Mouse (Mus musculus) cerebellum, adult 11-12 months (tissue): ENCODE measurements at regions not wholly inside any gene's neighbourhood (a gene's known extent, or its start where the extent isn't known, plus 50 kb on each side); places are given as distances from the start of the nearest gene placed in this dataset.

Experiments used
- DNase-seq: peaks from one replicate; pipeline ENCODE4 v3.0.0; 2022

DNA sequence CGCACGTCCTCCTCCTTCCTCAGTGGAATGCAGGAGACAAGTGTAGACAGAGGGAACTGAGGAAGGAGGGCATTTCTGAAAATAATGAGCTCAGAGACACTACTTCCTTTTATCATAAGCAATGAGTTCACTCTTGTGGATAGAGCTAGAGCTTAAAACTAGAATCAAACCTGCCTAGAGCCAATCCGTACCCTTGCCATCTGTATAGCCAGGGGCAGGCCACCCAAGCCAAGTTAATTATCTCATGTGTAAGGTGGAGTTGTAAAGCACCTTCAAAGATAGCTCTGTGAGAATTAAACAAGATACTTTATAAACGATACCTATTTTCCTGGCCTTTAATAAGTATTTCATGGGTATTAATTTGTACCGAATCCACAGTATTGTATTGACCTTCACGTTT lies 113.4 kb upstream of the Sptlc3 start:
- peak; percentile 34 for DNase-seq

GRCm38 (mm10) chr2:139381628-139382027 lies 112.1 kb upstream of the Sptlc3 start:
- peak; percentile 88 for DNase-seq

GRCm38 (mm10) chr2:139413559-139413958 lies 80.2 kb upstream of the Sptlc3 start:
- DNase-seq, result no peak

- no peak for DNase-seq
Observed at GRCm38 (mm10) chr2:139417506-139417905, 76.2 kb upstream of the Sptlc3 start.

DNA sequence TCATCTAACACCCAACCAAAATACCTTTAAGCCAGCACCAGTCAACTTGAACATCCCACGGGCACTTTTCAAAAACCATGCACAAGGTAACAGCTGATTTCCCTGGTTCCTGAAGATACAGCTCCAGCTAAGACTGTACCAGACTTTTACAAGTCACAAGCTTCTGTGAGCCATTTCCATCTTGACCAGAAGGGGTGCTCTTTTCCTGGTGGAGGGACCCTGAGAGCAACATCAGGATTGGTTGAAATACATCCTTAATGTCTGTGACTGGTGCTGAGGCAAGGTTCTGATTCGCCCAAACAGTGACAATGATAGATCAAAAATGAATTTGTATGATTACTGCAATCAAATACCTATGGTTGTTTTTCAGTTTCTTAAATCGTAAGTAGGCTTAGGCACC lies 71.0 kb upstream of the Sptlc3 start:
- no peak for DNase-seq

DNA sequence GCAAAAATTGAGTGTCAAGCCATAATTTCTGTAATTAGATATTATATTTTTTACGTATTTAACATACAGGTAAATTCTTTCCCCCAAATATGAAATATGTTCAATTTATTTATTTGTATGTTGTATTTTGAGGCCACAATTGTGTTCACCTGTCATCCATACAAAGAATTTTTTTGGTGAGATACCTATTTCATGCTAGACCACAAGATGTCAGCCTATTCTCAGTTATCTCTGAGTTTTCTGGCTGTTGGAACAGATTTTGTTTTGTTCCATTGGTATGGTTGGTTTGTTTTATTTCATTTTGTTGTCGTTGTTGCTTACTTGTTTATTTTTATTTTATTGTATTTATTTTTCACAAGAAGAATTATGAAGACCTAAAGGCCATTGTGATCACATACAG lies 70.3 kb upstream of the Sptlc3 start:
- DNase-seq, result no peak
